Mouse (Mus musculus) hindbrain, postnatal 0 days (tissue): ENCODE results near the gene Tigd3. TPM values are rescaled to one million over a fixed set of nuclear protein-coding genes. Genes with fewer than 3 reads are reported as not detected.
A peak's percentile ranks its signal among the peaks of the same experiment; 100 is the strongest.

Experiments
- ATAC-seq: fragments of 200-750 bp; cut with Nextera tagmentation; 2 replicates; pipeline ENCODE4 v1.8.0; 2017; ENCODE audit warnings: mild to moderate bottlenecking, moderate TSS enrichment, moderate library complexity
- DNase-seq: peaks from one replicate; pipeline ENCODE4 v3.0.0-alpha.2; 2015; ENCODE audit warnings: low spot score
- H3K27ac ChIP-seq: fragments of 300-500 bp; sonication (generic); 2 replicates; pipeline ENCODE4 v1.5.1; 2014; ENCODE audit warnings: mild to moderate bottlenecking
- H3K27me3 ChIP-seq: fragments of 300-500 bp; sonication (generic); 2 replicates; pipeline ENCODE4 v1.6.1; 2014; ENCODE audit warnings: low read length, mixed read lengths; ENCODE audit not compliant: insufficient read depth
- H3K36me3 ChIP-seq: fragments of 300-500 bp; sonication (generic); 2 replicates; pipeline ENCODE4 v1.6.1; 2014; ENCODE audit warnings: low read length, mixed read lengths; ENCODE audit not compliant: insufficient read depth
- H3K4me1 ChIP-seq: fragments of 300-500 bp; sonication (generic); 2 replicates; pipeline ENCODE4 v1.6.1; 2014; ENCODE audit warnings: antibody characterized with exemption, low read length, mixed read lengths; ENCODE audit not compliant: insufficient read depth
- H3K4me2 ChIP-seq: fragments of 300-500 bp; sonication (generic); 2 replicates; pipeline ENCODE4 v1.6.1; 2014; ENCODE audit warnings: low read depth, mild to moderate bottlenecking, low read length, moderate library complexity, mixed read lengths
- H3K4me3 ChIP-seq: fragments of 300-500 bp; sonication (generic); 2 replicates; pipeline ENCODE4 v1.5.1; 2014; ENCODE audit warnings: low read length
- H3K9ac ChIP-seq: fragments of 300-500 bp; sonication (generic); replicated peaks from 2 replicates; pipeline ENCODE4 v1.6.1; 2014; ENCODE audit warnings: mild to moderate bottlenecking, low read length, moderate library complexity, mixed read lengths
- H3K9me3 ChIP-seq: fragments of 300-500 bp; sonication (generic); 2 replicates; pipeline ENCODE4 v1.6.1; 2016; ENCODE audit warnings: low read length, mixed read lengths
- CTCF ChIP-seq: IDR thresholded peaks from 2 replicates; pipeline ENCODE4 v1.5.1; 2016; ENCODE audit warnings: antibody characterized with exemption, control low read depth, low read depth
- WGBS: fragments of 180-500 bp; shearing (Covaris S2); extraction: QIAGEN DNeasy Blood & Tissue Kit; methylation state at CpG from one replicate; pipeline ENCODE4 v1.1.7; 2014; 5-methylcytosine and 5-hydroxymethylcytosine counted together
- polyA plus RNA-seq: library from polyadenylated mRNA; unstranded; fragments of >200 nt; fragmentation: Nextera tagmentation; extraction: Ambion mirVana; gene quantifications from 2 replicates; pipeline ENCODE4 v1.2.1, GENCODE M21; 2015
- total RNA-seq: library from RNA; depleted of rRNA; stranded (reverse); fragments of >200 nt; gene quantifications from 2 replicates; pipeline ENCODE4 v1.2.3, GENCODE M21; 2014

Tigd3 gene
- total and polyA plus RNA-seq, 2 experiments from 2014 or later: 7.1 to 7.5 TPM

- no peak for DNase-seq
- TF ChIP-seq CTCF: no peak
- Histone ChIP-seq H3K9me3 (no peaks in the 10 kb centered on the region), H3K4me1 (no peaks in the 10 kb centered on the region), H3K9ac (no peak overlapping the region), H3K4me2 (no peak overlapping the region), H3K36me3 (no peaks in the 10 kb centered on the region), H3K27ac (no peak overlapping the region), H3K4me3 (no peak overlapping the region), H3K27me3 (no peaks in the 10 kb centered on the region)
- WGBS: 78% methylated on average over 6 of the region's 6 CpGs
- ATAC-seq: no peak
Measured at GRCm38 (mm10) chr19:5928104-5928503, 34.2 kb upstream of the Tigd3 start.

- no peaks in the 10 kb centered on the region for H3K9me3 ChIP-seq
- no peaks in the 10 kb centered on the region for H3K27me3 ChIP-seq
- 71% methylated on average over 8 of the region's 8 CpGs for WGBS
- H3K4me2 ChIP-seq: no peak overlapping the region
- H3K9ac ChIP-seq: no peak overlapping the region
- H3K27ac ChIP-seq: no peak overlapping the region
- H3K4me1 ChIP-seq: no peaks in the 10 kb centered on the region
- no peak for ATAC-seq
- no peak for TF ChIP-seq CTCF
- DNase-seq: no peak
- no peaks in the 10 kb centered on the region for H3K36me3 ChIP-seq
- no peak overlapping the region for H3K4me3 ChIP-seq
Measured at GRCm38 (mm10) chr19:5927532-5927931, 33.6 kb upstream of the Tigd3 start.

- Histone ChIP-seq H3K9ac (no peak overlapping the region), H3K9me3 (no peaks in the 10 kb centered on the region), H3K4me1 (no peaks in the 10 kb centered on the region), H3K27me3 (no peaks in the 10 kb centered on the region), H3K27ac (no peak overlapping the region), H3K36me3 (no peaks in the 10 kb centered on the region), H3K4me3 (no peak overlapping the region), H3K4me2 (no peak overlapping the region)
- 74% methylated on average over 11 of the region's 11 CpGs for WGBS
- TF ChIP-seq CTCF: no peak
- DNase-seq (no peak), ATAC-seq (no peak)
Measured at GRCm38 (mm10) chr19:5927026-5927425, 33.1 kb upstream of the Tigd3 start.

GRCm38 (mm10) chr19:5925311-5925855, 31.4 kb upstream of the Tigd3 start:
- Histone ChIP-seq H3K36me3 (no peaks in the 10 kb centered on the region), H3K9me3 (no peaks in the 10 kb centered on the region), H3K27ac (peak overlapping the region; percentile 82), H3K9ac (peak overlapping the region; percentile 52), H3K27me3 (no peaks in the 10 kb centered on the region), H3K4me1 (no peaks in the 10 kb centered on the region), H3K4me3 (peak overlapping the region; percentile 66), H3K4me2 (peak overlapping the region; percentile 92)
- whole genome bisulfite sequencing: 25% methylated on average over 11 of the region's 11 CpGs
- no peak for TF ChIP-seq CTCF
- DNase-seq: no peak
- no peak for ATAC-seq

GRCm38 (mm10) chr19:5924713-5925093, 30.8 kb upstream of the Tigd3 start, which contains the start of gene Cdc42ep2:
Gene Cdc42ep2 (minus strand): TSS chr19:5924816.
- ATAC-seq (peak; percentile 94), DNase-seq (peak; percentile 96)
- no peaks in the 10 kb centered on the region for H3K9me3 ChIP-seq
- H3K9ac ChIP-seq: peak within 1 kb of the TSS; percentile 66
- peak within 1 kb of the TSS; percentile 82 for H3K27ac ChIP-seq
- H3K27me3 ChIP-seq: no peaks in the 10 kb centered on the region
- H3K36me3 ChIP-seq: no peaks in the 10 kb centered on the region
- H3K4me2 ChIP-seq: peak within 1 kb of the TSS; percentile 92
- no peaks in the 10 kb centered on the region for H3K4me1 ChIP-seq
- no peak for TF ChIP-seq CTCF
- under 1% methylated on average over 18 of the region's 18 CpGs for WGBS
- peak within 1 kb of the TSS; percentile 66 for H3K4me3 ChIP-seq

GRCm38 (mm10) chr19:5923990-5924712, 30.2 kb upstream of the Tigd3 start:
- peak; percentile 96 for DNase-seq
- ATAC-seq: peak; percentile 80
- H3K4me2 ChIP-seq: peak overlapping the region; percentile 92
- no peaks in the 10 kb centered on the region for H3K36me3 ChIP-seq
- no peaks in the 10 kb centered on the region for H3K27me3 ChIP-seq
- peak overlapping the region; percentile 66 for H3K4me3 ChIP-seq
- H3K9ac ChIP-seq: peak overlapping the region; percentile 66
- TF ChIP-seq CTCF: peak; percentile 88
- no peaks in the 10 kb centered on the region for H3K4me1 ChIP-seq
- H3K9me3 ChIP-seq: no peaks in the 10 kb centered on the region
- WGBS: under 1% methylated on average over 38 of the region's 38 CpGs
- H3K27ac ChIP-seq: peak overlapping the region; percentile 82

- Histone ChIP-seq H3K36me3 (peaks cover 7% of the 10 kb centered on the region), H3K9me3 (no peaks in the 10 kb centered on the region), H3K27ac (no peak overlapping the region), H3K4me2 (no peak overlapping the region), H3K4me1 (no peaks in the 10 kb centered on the region), H3K9ac (0 out of 2 replicates have a peak overlapping the region, but pooled peaks have one; percentile 24), H3K27me3 (no peaks in the 10 kb centered on the region), H3K4me3 (no peak overlapping the region)
- 98% methylated on average over 3 of the region's 3 CpGs for WGBS
- no peak for TF ChIP-seq CTCF
- DNase-seq (no peak), ATAC-seq (no peak)
Measured at GRCm38 (mm10) chr19:5922963-5923362, 29.0 kb upstream of the Tigd3 start.
